Mouse (Mus musculus) heart, embryonic 15.5 days (tissue): ENCODE measurements around the gene Fes. TPM values are rescaled to one million over a fixed set of nuclear protein-coding genes. Genes with fewer than 3 reads are reported as not detected.

ENCODE experiments used
- ATAC-seq: fragments of 200-750 bp; cut with Nextera tagmentation; replicated peaks from 2 replicates; pipeline ENCODE4 v1.8.0; 2017; ENCODE audit warnings: low read depth, moderate TSS enrichment; ENCODE audit not compliant: insufficient number of reproducible peaks, insufficient read depth, low FRiP score
- H3K27ac ChIP-seq: fragments of 300-500 bp; sonication (generic); 2 replicates; pipeline ENCODE4 v1.5.1; 2015; ENCODE audit warnings: mild to moderate bottlenecking, inconsistent platforms
- H3K27me3 ChIP-seq: fragments of 300-500 bp; sonication (generic); 2 replicates; pipeline ENCODE4 v1.6.1; 2015; ENCODE audit warnings: inconsistent platforms
- H3K36me3 ChIP-seq: fragments of 300-500 bp; sonication (generic); 2 replicates; pipeline ENCODE4 v1.6.1; 2015; ENCODE audit warnings: mild to moderate bottlenecking, inconsistent platforms
- H3K4me1 ChIP-seq: fragments of 300-500 bp; sonication (generic); replicated peaks from 2 replicates; pipeline ENCODE4 v1.6.1; 2015; ENCODE audit warnings: inconsistent platforms
- H3K4me2 ChIP-seq: fragments of 300-500 bp; sonication (generic); 2 replicates; pipeline ENCODE4 v1.6.1; 2015; ENCODE audit warnings: inconsistent platforms, mild to moderate bottlenecking, moderate library complexity
- H3K4me3 ChIP-seq: fragments of 300-500 bp; sonication (generic); 2 replicates; pipeline ENCODE4 v1.5.1; 2015; ENCODE audit warnings: mild to moderate bottlenecking, inconsistent platforms
- H3K9ac ChIP-seq: fragments of 300-500 bp; sonication (generic); 2 replicates; pipeline ENCODE4 v1.6.1; 2015; ENCODE audit warnings: mild to moderate bottlenecking, inconsistent platforms
- H3K9me3 ChIP-seq: fragments of 300-500 bp; sonication (generic); replicated peaks from 2 replicates; pipeline ENCODE4 v1.6.1; 2016; ENCODE audit warnings: inconsistent platforms
- WGBS: fragments of 180-500 bp; shearing (Covaris S2); methylation state at CpG from one replicate; pipeline ENCODE4 v1.1.7; 2015; ENCODE audit warnings: mixed read lengths; 5-methylcytosine and 5-hydroxymethylcytosine counted together
- polyA plus RNA-seq: library from polyadenylated mRNA; unstranded; fragments of >200 nt; fragmentation: Nextera tagmentation; extraction: Ambion mirVana; gene quantifications from 2 replicates; pipeline ENCODE4 v1.2.1, GENCODE M21; 2015

Gene Fes
- polyA plus RNA-seq, 1 experiment from 2014 or later: 10.9 TPM

DNA sequence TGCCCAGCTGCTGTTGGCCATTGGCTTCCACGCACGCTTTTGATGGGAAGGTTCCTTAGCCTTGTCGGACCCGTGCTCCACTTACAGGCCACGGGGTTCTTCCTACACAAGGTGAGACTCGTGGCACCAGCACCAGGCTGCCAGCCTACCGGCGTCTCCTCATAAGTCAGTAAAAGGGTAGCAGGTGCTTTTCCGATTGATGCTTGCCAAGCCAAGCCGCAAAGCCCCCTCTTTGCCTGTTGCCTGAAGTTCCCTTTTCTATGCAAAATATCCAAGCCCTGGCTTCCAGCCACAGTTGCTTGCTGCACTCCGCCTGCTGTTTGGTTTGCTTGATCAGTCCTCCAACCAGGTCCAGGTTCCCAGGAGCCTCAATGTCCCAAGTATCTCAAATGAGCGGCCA is 13.9 kb downstream of the Fes start:
- H3K27ac ChIP-seq: no peak overlapping the region
- H3K36me3 ChIP-seq: no peaks in the 10 kb centered on the region
- H3K4me2 ChIP-seq: no peak overlapping the region
- ATAC-seq: no peak
- H3K4me3 ChIP-seq: no peak overlapping the region
- no peaks in the 10 kb centered on the region for H3K9me3 ChIP-seq
- H3K27me3 ChIP-seq: no peaks in the 10 kb centered on the region
- 84% methylated on average over 12 of the region's 12 CpGs for WGBS
- peaks cover 20% of the 10 kb centered on the region for H3K4me1 ChIP-seq
- H3K9ac ChIP-seq: no peak overlapping the region

DNA sequence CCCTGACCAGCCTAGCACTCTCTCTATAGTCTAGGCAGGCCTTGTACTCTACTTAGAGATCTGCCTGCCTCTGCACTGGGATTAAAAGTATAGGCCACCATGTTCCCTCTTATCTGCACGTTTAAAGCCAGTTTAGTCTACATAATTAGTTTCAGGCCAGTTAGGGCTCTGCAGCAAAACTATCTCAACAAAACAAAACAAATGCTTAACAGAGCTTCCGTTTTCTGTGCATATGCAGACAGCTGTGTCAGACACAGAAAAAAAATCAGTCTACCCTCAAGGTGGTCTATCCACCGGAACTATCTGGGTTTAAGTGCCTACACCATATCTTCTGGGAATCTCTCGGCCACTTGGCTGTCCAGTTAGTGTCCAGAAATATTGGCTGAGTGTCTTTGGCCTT is 14.4 kb downstream of the Fes start:
- H3K4me2 ChIP-seq: no peak overlapping the region
- no peak for ATAC-seq
- H3K27me3 ChIP-seq: no peaks in the 10 kb centered on the region
- H3K4me3 ChIP-seq: no peak overlapping the region
- peaks cover under 1% of the 10 kb centered on the region; the same call in 1 of the 2 replicates for H3K36me3 ChIP-seq
- H3K9me3 ChIP-seq: no peaks in the 10 kb centered on the region
- WGBS: 72% methylated on average over 4 of the region's 4 CpGs
- H3K4me1 ChIP-seq: peaks cover 23% of the 10 kb centered on the region
- H3K27ac ChIP-seq: no peak overlapping the region
- H3K9ac ChIP-seq: no peak overlapping the region

DNA sequence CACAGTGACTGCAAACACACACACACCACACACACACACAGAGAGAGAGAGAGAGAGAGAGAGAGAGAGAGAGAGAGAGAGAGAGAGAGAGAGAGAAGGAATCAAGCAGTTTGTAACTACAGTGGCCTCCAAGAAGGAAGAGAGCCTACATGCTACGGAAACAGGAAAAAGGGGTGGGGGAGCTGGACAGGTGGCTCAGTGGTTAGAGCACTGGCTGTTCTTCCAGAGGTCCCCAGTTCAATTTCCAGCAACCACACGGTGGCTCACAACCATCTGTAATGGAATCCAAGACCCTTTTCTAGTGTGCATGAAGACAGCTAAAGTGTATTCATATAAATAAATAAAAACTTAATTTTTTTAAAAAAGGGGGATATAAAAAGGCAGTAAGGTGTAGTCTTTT is 15.1 kb downstream of the Fes start:
- Histone ChIP-seq H3K4me3 (no peak overlapping the region), H3K9ac (no peak overlapping the region), H3K27me3 (no peaks in the 10 kb centered on the region), H3K9me3 (no peaks in the 10 kb centered on the region), H3K36me3 (peaks cover 7% of the 10 kb centered on the region), H3K4me2 (no peak overlapping the region), H3K27ac (no peak overlapping the region), H3K4me1 (peaks cover 27% of the 10 kb centered on the region)
- no peak for ATAC-seq
- 32% methylated on average over 2 of the region's 2 CpGs for WGBS

DNA sequence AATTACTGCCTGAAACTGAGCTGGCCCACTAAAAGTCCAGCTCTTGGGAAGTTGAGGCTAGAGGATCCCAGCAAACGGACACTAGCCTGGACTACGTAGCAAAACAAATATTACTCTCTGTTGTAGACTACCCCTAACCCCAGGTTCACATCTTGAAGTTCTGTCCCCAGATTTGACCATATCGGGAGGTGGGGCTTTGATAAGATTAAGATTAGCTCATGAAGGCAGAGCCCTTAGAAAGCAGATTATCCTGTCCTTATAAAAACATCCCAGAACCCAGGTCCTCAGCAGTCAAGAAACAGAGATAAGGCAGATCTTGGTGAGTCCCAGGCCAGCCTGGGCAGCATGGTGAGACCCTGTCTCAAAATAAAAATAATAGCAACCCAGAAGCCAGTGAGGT is 15.6 kb downstream of the Fes start:
- no peak for ATAC-seq
- 46% methylated on average over 3 of the region's 3 CpGs for WGBS

DNA sequence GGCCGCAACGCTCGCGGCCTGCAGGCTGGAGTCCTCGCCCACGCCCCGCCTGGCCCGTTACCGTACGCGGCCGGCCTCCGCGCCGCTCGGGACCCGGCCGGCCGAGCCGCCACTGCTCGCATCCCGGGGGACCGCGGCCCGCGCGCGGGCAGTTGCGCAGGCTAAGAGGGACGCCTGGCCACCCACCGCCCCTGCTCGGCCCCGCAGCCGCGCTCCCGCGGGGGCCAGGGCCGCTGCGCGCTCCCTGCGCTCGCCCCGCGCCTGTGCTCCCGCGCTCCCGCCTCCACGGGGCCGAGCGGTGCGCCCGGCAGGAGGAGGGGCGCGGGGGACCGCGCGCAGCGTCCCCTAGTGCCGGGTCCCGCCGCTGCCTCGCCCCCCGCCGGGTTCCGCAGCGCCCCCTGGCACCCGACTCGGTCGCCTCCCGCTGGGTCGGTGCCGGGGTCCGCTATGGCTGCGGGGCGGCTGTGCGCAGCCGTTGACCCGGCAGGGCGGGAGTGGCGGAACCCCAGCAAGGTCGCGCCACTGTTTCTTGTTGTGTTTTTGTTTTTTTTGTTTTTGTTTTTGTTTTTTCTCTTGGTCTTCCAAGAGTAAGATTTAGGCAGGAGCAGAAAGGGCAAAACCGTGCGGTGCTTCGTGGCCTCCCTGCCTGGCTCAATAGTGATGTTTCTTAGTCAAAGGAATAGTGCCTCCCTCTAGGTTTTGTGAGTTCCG is 16.6 kb downstream of the Fes start, which contains the start of gene Man2a2:
TSS of gene Man2a2 (minus strand) at position 335 of the 711 bp plus-strand sequence.
- WGBS: under 1% methylated on average over 85 of the region's 86 CpGs
- peak; percentile 78 for ATAC-seq

More for the DNA sequence above, 15.6 kb downstream of the Fes start:
- Histone ChIP-seq H3K4me1 (peaks cover 27% of the 10 kb centered on the region), H3K27ac (no peak overlapping the region), H3K9ac (no peak overlapping the region), H3K4me3 (no peak overlapping the region), H3K27me3 (no peaks in the 10 kb centered on the region), H3K36me3 (peaks cover 12% of the 10 kb centered on the region), H3K4me2 (no peak overlapping the region), H3K9me3 (no peaks in the 10 kb centered on the region)

DNA sequence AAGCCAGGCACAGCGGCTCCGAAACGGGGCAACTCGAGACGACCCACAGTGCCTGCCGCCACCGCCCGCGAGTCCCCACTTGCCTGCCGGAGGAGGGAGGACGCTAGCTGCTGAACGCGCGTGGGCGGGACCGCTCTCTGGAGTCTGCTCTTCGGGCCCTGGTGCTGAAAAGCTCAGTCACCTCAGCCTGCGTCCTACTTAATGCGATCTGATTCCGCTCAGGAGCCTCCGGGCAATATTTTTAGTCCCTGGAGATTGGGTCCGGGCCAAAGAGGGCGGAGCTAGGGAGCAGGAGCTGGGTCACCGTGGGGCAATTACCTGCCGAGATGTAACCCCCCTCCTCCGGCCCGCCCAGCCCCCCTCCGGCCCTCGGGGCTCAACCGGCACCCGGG is 17.1 kb downstream of the Fes start:
- Histone ChIP-seq H3K36me3 (peaks cover 27% of the 10 kb centered on the region), H3K27me3 (no peaks in the 10 kb centered on the region), H3K4me3 (peak overlapping the region; percentile 95), H3K27ac (peak overlapping the region; percentile 93), H3K9me3 (no peaks in the 10 kb centered on the region), H3K9ac (peak overlapping the region; percentile 90), H3K4me1 (peaks cover 30% of the 10 kb centered on the region), H3K4me2 (peak overlapping the region; percentile 86)
- peak; percentile 68 for ATAC-seq
- WGBS: under 1% methylated on average over 26 of the region's 31 CpGs

More for the DNA sequence above, 16.6 kb downstream of the Fes start, which contains the start of gene Man2a2:
- Histone ChIP-seq H3K4me2 (peak within 1 kb of the TSS; percentile 86), H3K4me3 (peak within 1 kb of the TSS; percentile 95), H3K9me3 (no peaks in the 10 kb centered on the region), H3K9ac (peak within 1 kb of the TSS; percentile 90), H3K27me3 (no peaks in the 10 kb centered on the region), H3K36me3 (peaks cover 21% of the 10 kb centered on the region), H3K4me1 (peaks cover 27% of the 10 kb centered on the region), H3K27ac (peak within 1 kb of the TSS; percentile 93)

DNA sequence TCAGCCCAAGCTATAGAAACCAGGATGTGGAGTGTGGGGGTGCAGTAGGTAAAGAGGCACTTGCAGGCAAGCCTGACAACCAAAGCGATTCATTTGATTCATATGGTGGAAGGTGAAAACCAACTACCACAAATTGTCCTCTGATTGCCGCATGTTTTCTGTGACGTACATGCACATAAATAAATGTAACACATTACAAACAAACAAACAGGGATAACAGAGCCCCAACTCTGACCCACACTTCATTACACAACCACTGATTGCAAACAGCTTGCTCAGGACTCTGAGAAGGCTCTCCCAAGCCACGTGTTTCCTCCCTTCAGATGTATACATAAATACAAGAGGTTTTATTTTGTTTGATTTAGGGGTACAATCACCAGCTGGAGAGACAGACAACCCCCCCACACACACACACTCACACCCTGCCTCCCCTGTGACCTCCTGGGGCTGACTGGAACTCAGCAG is 17.7 kb downstream of the Fes start:
- Histone ChIP-seq H3K4me3 (peak overlapping the region; percentile 95), H3K9me3 (no peaks in the 10 kb centered on the region), H3K4me2 (peak overlapping the region; percentile 86), H3K27ac (peak overlapping the region; percentile 93), H3K4me1 (peaks cover 28% of the 10 kb centered on the region), H3K9ac (peak overlapping the region; percentile 90), H3K27me3 (no peaks in the 10 kb centered on the region), H3K36me3 (peaks cover 28% of the 10 kb centered on the region)
- peak; percentile 0; the same call in 1 of the 2 replicates for ATAC-seq
- 45% methylated on average over 4 of the region's 4 CpGs for WGBS

GRCm38 (mm10) chr7:80369461-80369860 is 18.3 kb downstream of the Fes start:
- Histone ChIP-seq H3K4me1 (peaks cover 28% of the 10 kb centered on the region), H3K4me2 (peak overlapping the region; percentile 86), H3K9me3 (no peaks in the 10 kb centered on the region), H3K27me3 (no peaks in the 10 kb centered on the region), H3K4me3 (peak overlapping the region; percentile 95), H3K27ac (peak overlapping the region; percentile 93), H3K9ac (no peak overlapping the region), H3K36me3 (peaks cover 32% of the 10 kb centered on the region)
- ATAC-seq: no peak
- 67% methylated on average over 5 of the region's 5 CpGs for WGBS

GRCm38 (mm10) chr7:80368635-80369421 is 18.9 kb downstream of the Fes start:
- Histone ChIP-seq H3K9ac (no peak overlapping the region; the same call in 1 of the 2 replicates), H3K27me3 (no peaks in the 10 kb centered on the region), H3K9me3 (no peaks in the 10 kb centered on the region), H3K4me2 (peak overlapping the region; percentile 86), H3K27ac (peak overlapping the region; percentile 48), H3K36me3 (peaks cover 39% of the 10 kb centered on the region), H3K4me1 (peaks cover 28% of the 10 kb centered on the region), H3K4me3 (no peak overlapping the region; the same call in 1 of the 2 replicates)
- ATAC-seq: 0 out of 2 replicates have a peak, but pooled peaks have one; percentile 13
- WGBS: 49% methylated on average over 20 of the region's 20 CpGs

- no peaks in the 10 kb centered on the region for H3K27me3 ChIP-seq
- H3K4me2 ChIP-seq: peak overlapping the region; percentile 86; the same call in 1 of the 2 replicates
- no peak for ATAC-seq
- no peak overlapping the region for H3K27ac ChIP-seq
- peaks cover 47% of the 10 kb centered on the region for H3K36me3 ChIP-seq
- H3K9me3 ChIP-seq: no peaks in the 10 kb centered on the region
- H3K9ac ChIP-seq: no peak overlapping the region
- H3K4me1 ChIP-seq: peaks cover 28% of the 10 kb centered on the region
- no peak overlapping the region for H3K4me3 ChIP-seq
- WGBS: 80% methylated on average over 9 of the region's 9 CpGs
Observed at GRCm38 (mm10) chr7:80368009-80368408, 19.7 kb downstream of the Fes start.

DNA sequence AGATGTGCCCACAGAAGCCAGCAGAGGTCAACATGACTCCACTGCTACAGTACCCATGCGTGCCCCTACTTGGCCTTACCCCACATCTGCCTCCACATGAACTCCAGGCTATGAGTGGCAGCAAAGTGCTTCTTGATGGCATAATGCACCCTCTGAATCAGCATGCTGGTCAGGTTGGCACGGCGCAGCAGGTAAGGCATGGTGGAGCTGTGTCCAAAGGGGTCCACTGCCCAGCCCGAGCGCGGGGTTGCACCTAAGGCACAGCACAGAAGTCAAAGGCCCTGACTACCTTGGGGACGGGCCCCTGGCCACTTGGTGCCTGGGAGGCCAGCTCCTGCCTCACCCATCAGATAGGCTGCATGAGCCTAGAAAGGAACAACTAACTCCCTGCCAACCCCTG is 20.5 kb downstream of the Fes start:
- H3K27ac ChIP-seq: no peak overlapping the region
- H3K4me3 ChIP-seq: no peak overlapping the region
- H3K4me1 ChIP-seq: peaks cover 28% of the 10 kb centered on the region
- 97% methylated on average over 7 of the region's 7 CpGs for WGBS
- H3K36me3 ChIP-seq: peaks cover 55% of the 10 kb centered on the region
- no peaks in the 10 kb centered on the region for H3K9me3 ChIP-seq
- no peak overlapping the region for H3K9ac ChIP-seq
- H3K4me2 ChIP-seq: no peak overlapping the region
- no peak for ATAC-seq
- no peaks in the 10 kb centered on the region for H3K27me3 ChIP-seq
